Mouse (Mus musculus) liver, adult 2 months (tissue): ENCODE results near the gene Cacnb4. TPM values are rescaled to one million over a fixed set of nuclear protein-coding genes. Genes with fewer than 3 reads are reported as not detected.

Source experiments
- DNase-seq: peaks from one replicate; pipeline ENCODE4 v3.0.0-alpha.2; 2011; ENCODE audit warnings: low read depth, low spot score; ENCODE audit errors: extremely low read depth
- H3K27ac ChIP-seq: fragments of 200-500 bp; replicated peaks from 2 replicates; pipeline ENCODE4 v1.5.1; 2012; ENCODE audit warnings: low read depth, mild to moderate bottlenecking, control low read depth, inconsistent platforms, low read length; ENCODE audit not compliant: insufficient read depth
- H3K27me3 ChIP-seq: fragments of 200-500 bp; 2 replicates; pipeline ENCODE4 v1.6.1; 2012; ENCODE audit warnings: mild to moderate bottlenecking, moderate library complexity, low read length, inconsistent platforms; ENCODE audit not compliant: control insufficient read depth, insufficient read depth
- H3K36me3 ChIP-seq: fragments of 200-500 bp; 2 replicates; pipeline ENCODE4 v1.6.1; 2012; ENCODE audit warnings: low read length, inconsistent platforms; ENCODE audit not compliant: control insufficient read depth, insufficient read depth
- H3K4me1 ChIP-seq: fragments of 200-500 bp; 2 replicates; pipeline ENCODE4 v1.6.1; 2011; ENCODE audit warnings: low read length; ENCODE audit not compliant: control insufficient read depth, insufficient read depth
- H3K4me3 ChIP-seq: fragments of 200-500 bp; 2 replicates; pipeline ENCODE4 v1.5.1; 2011; ENCODE audit warnings: low read depth, mild to moderate bottlenecking, control low read depth, low read length, moderate library complexity; ENCODE audit not compliant: insufficient read depth
- H3K79me2 ChIP-seq: fragments of 200-500 bp; 2 replicates; pipeline ENCODE4 v1.6.1; 2012; ENCODE audit warnings: inconsistent platforms, mild to moderate bottlenecking, low read length, moderate library complexity; ENCODE audit not compliant: control insufficient read depth, insufficient read depth
- H3K9ac ChIP-seq: fragments of 200-500 bp; 2 replicates; pipeline ENCODE4 v1.6.1; 2012; ENCODE audit warnings: low read depth, mild to moderate bottlenecking, control low read depth, inconsistent platforms, low read length
- CTCF ChIP-seq: fragments of 200-500 bp; IDR thresholded peaks from 2 replicates; pipeline ENCODE4 v1.5.1; 2011; ENCODE audit warnings: low read depth, low read length, control low read depth
- POLR2A ChIP-seq: fragments of 200-500 bp; IDR thresholded peaks from 2 replicates; pipeline ENCODE4 v1.6.1; 2011; ENCODE audit warnings: low read length, control low read depth; ENCODE audit not compliant: insufficient read depth; ENCODE audit errors: extremely low read depth
- WGBS: fragments of 180-500 bp; shearing (Covaris S2); methylation state at CpG from one replicate; pipeline ENCODE4 v1.1.7; 2018; 5-methylcytosine and 5-hydroxymethylcytosine counted together
- polyA plus RNA-seq: library from polyadenylated mRNA; depleted of rRNA; stranded (reverse); fragments of >200 nt; gene quantifications from 2 replicates; pipeline ENCODE4 v1.2.3, GENCODE M21; 2012
- total RNA-seq: library from RNA; depleted of rRNA; stranded (reverse); fragments of >200 nt; gene quantifications from 2 replicates; pipeline ENCODE4 v1.2.3, GENCODE M21; 2014

The Cacnb4 gene
- total and polyA plus RNA-seq, 2 experiments = 0.01 TPM; not detected in 1

- Histone ChIP-seq H3K36me3 (no peaks in the 10 kb centered on the region), H3K27ac (no peak overlapping the region), H3K79me2 (no peaks in the 10 kb centered on the region), H3K27me3 (no peaks in the 10 kb centered on the region), H3K9ac (no peak overlapping the region), H3K4me3 (no peak overlapping the region), H3K4me1 (no peaks in the 10 kb centered on the region)
- TF ChIP-seq CTCF (no peak), POLR2A (no peak)
- DNase-seq = no peak
- 89% methylated on average over 6 of the region's 6 CpGs for WGBS
Observed at GRCm38 (mm10) chr2:52686601-52687000, 10.0 kb upstream of the Cacnb4 start.

DNA sequence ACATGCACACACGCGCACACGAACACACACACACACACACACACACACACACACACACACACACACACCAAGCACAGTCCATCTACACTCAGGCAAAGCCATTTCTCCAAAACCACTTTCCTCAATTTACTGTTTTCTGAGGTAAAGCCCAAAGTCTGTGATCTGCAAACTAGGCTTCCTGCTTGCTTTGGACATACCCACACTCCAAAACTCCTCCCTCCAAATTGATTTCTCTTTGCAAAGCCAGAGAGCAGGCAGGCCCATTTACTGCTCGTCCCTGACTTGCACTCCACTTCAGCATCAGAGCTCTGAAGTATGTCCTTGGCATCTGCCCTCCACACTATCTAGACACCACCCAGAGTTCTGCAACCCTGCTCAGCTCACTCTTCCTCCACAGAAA, 958 bp upstream of the Cacnb4 start:
- peaks cover 7% of the 10 kb centered on the region for H3K27me3 ChIP-seq
- H3K36me3 ChIP-seq = no peaks in the 10 kb centered on the region
- 42% methylated on average over 4 of the region's 4 CpGs for WGBS
- TF ChIP-seq POLR2A = no peak
- no peak for TF ChIP-seq CTCF
- H3K27ac ChIP-seq = no peak overlapping the region
- DNase-seq = peak; percentile 57
- no peak overlapping the region for H3K4me3 ChIP-seq
- peaks cover 10% of the 10 kb centered on the region for H3K4me1 ChIP-seq
- no peak overlapping the region for H3K9ac ChIP-seq
- H3K79me2 ChIP-seq = no peaks in the 10 kb centered on the region

GRCm38 (mm10) chr2:52676913-52677303, 277 bp upstream of the Cacnb4 start:
- Histone ChIP-seq H3K4me1 (peaks cover 10% of the 10 kb centered on the region), H3K27me3 (peaks cover 7% of the 10 kb centered on the region), H3K79me2 (no peaks in the 10 kb centered on the region), H3K27ac (no peak overlapping the region), H3K9ac (no peak overlapping the region), H3K4me3 (no peak overlapping the region), H3K36me3 (no peaks in the 10 kb centered on the region)
- 30% methylated on average over 6 of the region's 6 CpGs for WGBS
- DNase-seq = no peak
- TF ChIP-seq POLR2A = no peak
- TF ChIP-seq CTCF = no peak

GRCm38 (mm10) chr2:52675278-52675987, 1.2 kb downstream of the Cacnb4 start:
- peaks cover 7% of the 10 kb centered on the region for H3K27me3 ChIP-seq
- no peak for TF ChIP-seq CTCF
- TF ChIP-seq POLR2A = no peak
- DNase-seq = no peak
- peak overlapping the region; percentile 70; the same call in 1 of the 2 replicates for H3K4me3 ChIP-seq
- H3K79me2 ChIP-seq = no peaks in the 10 kb centered on the region
- H3K27ac ChIP-seq = no peak overlapping the region
- no peaks in the 10 kb centered on the region for H3K36me3 ChIP-seq
- WGBS = 1% methylated on average over 41 of the region's 42 CpGs
- peaks cover 10% of the 10 kb centered on the region for H3K4me1 ChIP-seq
- H3K9ac ChIP-seq = no peak overlapping the region

DNA sequence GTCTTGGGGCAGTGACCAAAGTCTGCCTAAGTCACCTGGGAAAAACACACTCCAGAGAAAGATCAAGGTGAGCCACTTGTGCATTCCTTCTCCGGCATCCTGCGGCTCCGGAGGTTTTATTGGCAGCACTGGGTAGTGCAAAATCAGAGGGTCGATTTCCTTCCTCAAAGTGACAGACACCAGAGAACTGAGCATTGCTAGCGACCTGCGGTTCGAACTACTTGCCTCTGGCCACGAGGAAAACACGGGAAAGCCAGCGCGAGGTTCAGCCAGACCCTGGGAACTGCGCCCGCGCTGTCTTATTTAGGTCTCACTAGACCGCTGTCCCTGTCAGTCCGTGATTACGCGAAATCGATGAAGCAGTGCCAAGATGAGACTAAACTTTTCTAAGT, 1.7 kb downstream of the Cacnb4 start:
- WGBS = 2% methylated on average over 19 of the region's 19 CpGs
- H3K9ac ChIP-seq = no peak overlapping the region

DNA sequence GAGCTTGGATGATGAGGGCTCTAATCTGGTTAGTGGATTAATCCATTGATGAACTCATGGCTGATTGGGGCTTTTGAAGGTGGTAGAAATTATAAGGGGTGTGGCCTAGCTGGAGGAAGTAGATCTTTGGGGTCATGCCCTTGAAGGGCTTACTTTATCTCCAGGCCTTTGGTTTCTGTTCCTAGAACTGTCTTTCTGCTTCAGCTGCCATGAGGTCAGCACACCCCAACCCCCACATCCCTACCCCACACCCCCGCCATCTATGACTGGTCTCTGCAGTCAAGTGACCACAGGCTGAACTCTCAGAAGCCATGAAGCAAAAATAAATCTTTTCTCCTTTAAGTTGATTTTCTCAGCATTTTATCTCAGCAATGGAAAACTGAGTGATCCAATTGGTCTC, 3.5 kb downstream of the Cacnb4 start:
- TF ChIP-seq CTCF (no peak), POLR2A (no peak)
- Histone ChIP-seq H3K27ac (no peak overlapping the region), H3K4me3 (no peak overlapping the region), H3K36me3 (no peaks in the 10 kb centered on the region), H3K4me1 (peaks cover 10% of the 10 kb centered on the region), H3K9ac (no peak overlapping the region), H3K27me3 (peaks cover 7% of the 10 kb centered on the region), H3K79me2 (no peaks in the 10 kb centered on the region)
- no peak for DNase-seq
- WGBS = 91% methylated on average over 1 of the region's 1 CpGs

More for the DNA sequence above, 1.7 kb downstream of the Cacnb4 start:
- Histone ChIP-seq H3K27me3 (peaks cover 7% of the 10 kb centered on the region), H3K4me1 (peaks cover 10% of the 10 kb centered on the region), H3K4me3 (no peak overlapping the region), H3K79me2 (no peaks in the 10 kb centered on the region), H3K27ac (no peak overlapping the region), H3K36me3 (no peaks in the 10 kb centered on the region)
- DNase-seq = peak; percentile 29
- no peak for TF ChIP-seq POLR2A
- no peak for TF ChIP-seq CTCF
